Mouse (Mus musculus) hindbrain, embryonic 15.5 days (tissue): ENCODE data around the gene Plekhs1. TPM values are rescaled to one million over a fixed set of nuclear protein-coding genes. Genes with fewer than 3 reads are reported as not detected.

Source experiments
- ATAC-seq: fragments of 200-750 bp; cut with Nextera tagmentation; 2 replicates; pipeline ENCODE4 v1.8.0; 2017; ENCODE audit warnings: low read depth, moderate number of reproducible peaks, moderate TSS enrichment; ENCODE audit not compliant: low FRiP score
- H3K27ac ChIP-seq: fragments of 300-500 bp; sonication (generic); replicated peaks from 2 replicates; pipeline ENCODE4 v1.5.1; 2015; ENCODE audit warnings: mild to moderate bottlenecking, inconsistent platforms
- H3K27me3 ChIP-seq: fragments of 300-500 bp; sonication (generic); 2 replicates; pipeline ENCODE4 v1.6.1; 2015; ENCODE audit warnings: control low read depth, inconsistent platforms
- H3K36me3 ChIP-seq: fragments of 300-500 bp; sonication (generic); 2 replicates; pipeline ENCODE4 v1.6.1; 2015; ENCODE audit warnings: control low read depth, inconsistent platforms
- H3K4me1 ChIP-seq: fragments of 300-500 bp; sonication (generic); replicated peaks from 2 replicates; pipeline ENCODE4 v1.6.1; 2015; ENCODE audit warnings: control low read depth, inconsistent platforms
- H3K4me2 ChIP-seq: fragments of 300-500 bp; sonication (generic); 2 replicates; pipeline ENCODE4 v1.6.1; 2015; ENCODE audit warnings: moderate library complexity, mild to moderate bottlenecking, inconsistent platforms
- H3K4me3 ChIP-seq: fragments of 300-500 bp; sonication (generic); 2 replicates; pipeline ENCODE4 v1.5.1; 2015; ENCODE audit warnings: mild to moderate bottlenecking, inconsistent platforms
- H3K9ac ChIP-seq: fragments of 300-500 bp; sonication (generic); 2 replicates; pipeline ENCODE4 v1.6.1; 2015; ENCODE audit warnings: inconsistent platforms
- H3K9me3 ChIP-seq: fragments of 300-500 bp; sonication (generic); 2 replicates; pipeline ENCODE4 v1.6.1; 2016; ENCODE audit warnings: control low read depth, inconsistent platforms
- WGBS: fragments of 180-500 bp; shearing (Covaris S2); methylation state at CpG from one replicate; pipeline ENCODE4 v1.1.7; 2015; 5-methylcytosine and 5-hydroxymethylcytosine counted together
- polyA plus RNA-seq: library from polyadenylated mRNA; unstranded; fragments of >200 nt; fragmentation: Nextera tagmentation; extraction: Ambion mirVana; gene quantifications from 2 replicates; pipeline ENCODE4 v1.2.1, GENCODE M21; 2015

The Plekhs1 gene
- polyA plus RNA-seq, 1 experiment from 2014 or later, result 0.30 TPM

DNA sequence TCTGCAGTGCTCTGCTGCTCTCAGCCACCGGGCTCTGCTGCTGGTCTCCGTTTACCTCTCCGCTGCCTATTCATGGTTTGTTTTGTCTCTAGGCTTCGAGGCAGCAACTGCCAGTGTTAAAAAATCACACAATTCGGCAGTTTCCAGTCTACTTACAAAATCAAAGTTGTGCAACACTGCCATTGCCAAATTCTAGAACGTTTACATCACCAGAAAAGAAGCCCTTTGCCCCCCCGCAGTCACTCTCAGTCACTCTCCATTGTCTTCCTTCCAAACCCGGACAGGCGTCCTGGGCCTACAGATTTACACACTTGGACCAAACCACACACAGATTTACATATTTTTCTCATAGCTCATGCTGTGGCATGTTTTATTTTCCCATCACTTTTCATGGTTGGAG, 73.6 kb downstream of the Plekhs1 start:
- Histone ChIP-seq H3K4me1 (no peaks in the 10 kb centered on the region), H3K9me3 (no peaks in the 10 kb centered on the region), H3K27ac (no peak overlapping the region), H3K4me2 (no peak overlapping the region), H3K27me3 (no peaks in the 10 kb centered on the region), H3K4me3 (no peak overlapping the region), H3K9ac (no peak overlapping the region), H3K36me3 (0 out of 2 replicates have a peak, but pooled peaks cover 4% of the 10 kb centered on the region)
- WGBS, result 60% methylated on average over 9 of the region's 9 CpGs
- ATAC-seq, result no peak

DNA sequence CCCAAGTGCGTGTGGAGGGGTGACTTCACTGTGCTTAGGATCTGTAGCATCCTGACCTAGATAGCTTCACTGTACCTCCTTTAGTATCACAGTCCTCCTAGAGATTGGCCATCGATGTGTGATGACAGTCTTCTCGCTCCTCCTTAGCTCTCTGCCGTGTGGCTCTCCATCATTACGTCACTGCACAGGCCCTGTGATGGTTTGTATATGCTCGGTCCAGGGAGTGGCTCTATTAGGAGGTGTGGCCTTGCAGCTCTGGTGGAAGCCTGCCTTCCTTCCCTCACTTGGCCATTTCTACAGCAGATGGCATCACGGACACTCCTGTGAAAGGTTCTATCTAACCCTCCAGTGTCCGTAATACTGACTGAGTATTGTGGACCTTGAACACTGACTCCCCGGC, 74.3 kb downstream of the Plekhs1 start:
- Histone ChIP-seq H3K9ac (no peak overlapping the region), H3K4me1 (no peaks in the 10 kb centered on the region), H3K4me3 (no peak overlapping the region), H3K9me3 (no peaks in the 10 kb centered on the region), H3K27ac (no peak overlapping the region), H3K27me3 (no peaks in the 10 kb centered on the region), H3K4me2 (no peak overlapping the region), H3K36me3 (0 out of 2 replicates have a peak, but pooled peaks cover 7% of the 10 kb centered on the region)
- no peak for ATAC-seq
- whole genome bisulfite sequencing, result 92% methylated on average over 9 of the region's 9 CpGs

Other genes starting within 250 kb of the Plekhs1 start
- 0.16 TPM in 1 of 2 replicates, not detected in the other for gene Habp2, start 174.5 kb upstream of the Plekhs1 start, polyA plus RNA-seq
- gene Nrap, start 71.6 kb upstream of the Plekhs1 start, polyA plus RNA-seq, result 0.25 and 0.38 TPM in 2 replicates
- gene Casp7, start 64.5 kb upstream of the Plekhs1 start, polyA plus RNA-seq, result 21.5 and 22.0 TPM in 2 replicates
- 9.6 and 11.2 TPM in 2 replicates for gene Dclre1a, start 86.6 kb downstream of the Plekhs1 start, polyA plus RNA-seq
- 7.4 and 8.8 TPM in 2 replicates for gene Nhlrc2, start 86.6 kb downstream of the Plekhs1 start, polyA plus RNA-seq